Mouse (Mus musculus) thymus, adult 2 months (tissue): ENCODE measurements at regions not wholly inside any gene's neighbourhood (a gene's known extent, or its start where the extent isn't known, plus 50 kb on each side); places are given as distances from the start of the nearest gene placed in this dataset.
"Not testable (repeated sequence)": the region's sequence is repeated elsewhere in the genome, so short reads cannot be mapped to it uniquely, and the experiment has no call there.

ENCODE experiments used
- CTCF ChIP-seq: fragments of 200-500 bp; IDR thresholded peaks from 2 replicates; pipeline ENCODE4 v1.5.1; 2012; ENCODE audit warnings: mild to moderate bottlenecking, control low read depth, low read length, moderate library complexity, borderline replicate concordance; ENCODE audit not compliant: control insufficient read depth, poor library complexity, insufficient read depth; ENCODE audit errors: extremely low read depth
- POLR2A ChIP-seq: fragments of 200-500 bp; IDR thresholded peaks from 2 replicates; pipeline ENCODE4 v1.6.1; 2012; ENCODE audit warnings: mild to moderate bottlenecking, low read length, control low read depth, moderate library complexity; ENCODE audit not compliant: control insufficient read depth, poor library complexity, insufficient read depth; ENCODE audit errors: extremely low read depth

- TF ChIP-seq POLR2A, CTCF: not testable (repeated sequence)
Measured at GRCm38 (mm10) chr19:9337447-9337846, 202.0 kb upstream of the Asrgl1 start.
